Mouse (Mus musculus): Measurements from ENCODE around the gene Eef1akmt3. TPM values are rescaled to one million over a fixed set of nuclear protein-coding genes. Genes with fewer than 3 reads are reported as not detected.

Gene Eef1akmt3
- polyA plus RNA-seq, 1 experiment = 0.11 TPM

DNA sequence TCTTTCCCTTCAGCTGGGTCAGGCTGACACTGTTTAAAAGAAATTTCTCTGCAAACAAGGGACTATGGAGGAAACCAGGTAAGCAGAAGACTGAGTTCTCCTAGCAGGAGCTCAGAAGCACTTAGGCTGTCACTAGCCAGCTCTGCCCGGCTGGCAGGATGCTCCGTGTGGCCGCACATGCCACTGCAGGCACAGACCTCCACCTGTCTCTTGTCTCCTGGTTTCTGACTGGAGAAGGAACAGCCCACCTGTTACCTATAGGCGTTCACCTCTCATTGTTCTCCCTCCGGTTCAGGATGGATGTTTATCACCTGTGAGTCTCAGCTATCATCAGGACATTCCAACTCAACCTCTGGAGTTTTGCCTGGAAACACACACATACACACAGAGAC is 42.6 kb upstream of the Eef1akmt3 start:
- no peaks in the 10 kb centered on the region for H3K79me2 ChIP-seq (ENCODE audit: control insufficient read depth, insufficient read depth)
- no peak overlapping the region for H3ac ChIP-seq (ENCODE audit: control insufficient read depth, insufficient read length)
- no peaks in the 10 kb centered on the region for H3K27me3 ChIP-seq (ENCODE audit: control insufficient read depth, insufficient read depth, insufficient read length)
- H3K36me3 ChIP-seq (ENCODE audit: control insufficient read depth, insufficient read depth) = no peaks in the 10 kb centered on the region
- H3K4me3 ChIP-seq = no peak overlapping the region
- no peak overlapping the region for H3K4me2 ChIP-seq (ENCODE audit: low read depth)
- TF ChIP-seq POLR2AphosphoS2 (IDR thresholded peaks at IDR 0.05; ENCODE audit: insufficient read length, low read depth) (no peak), SRF (IDR thresholded peaks at IDR 0.05; ENCODE audit: control insufficient read depth, insufficient read length, low read depth) (no peak)

- Histone ChIP-seq H3K4me2 (ENCODE audit: low read depth) (no peak overlapping the region), H3ac (ENCODE audit: control insufficient read depth, insufficient read length) (no peak overlapping the region), H3K4me3 (no peak overlapping the region), H3K27me3 (ENCODE audit: control insufficient read depth, insufficient read depth, insufficient read length) (no peaks in the 10 kb centered on the region), H3K79me2 (ENCODE audit: control insufficient read depth, insufficient read depth) (no peaks in the 10 kb centered on the region), H3K36me3 (ENCODE audit: control insufficient read depth, insufficient read depth) (no peaks in the 10 kb centered on the region)
- TF ChIP-seq SRF (IDR thresholded peaks at IDR 0.05; ENCODE audit: control insufficient read depth, insufficient read length, low read depth) (peak; percentile 95), POLR2AphosphoS2 (IDR thresholded peaks at IDR 0.05; ENCODE audit: insufficient read length, low read depth) (no peak)
These were observed 42.1 kb upstream of the Eef1akmt3 start for GRCm38 (mm10) chr10:127083292-127083914.

- Histone ChIP-seq H3K4me2 (ENCODE audit: low read depth) (peak overlapping the region; percentile 89), H3K4me3 (peak overlapping the region; percentile 9)
These were observed 40.8 kb upstream of the Eef1akmt3 start for GRCm38 (mm10) chr10:127081996-127082620.

GRCm38 (mm10) chr10:127080901-127081780 is 39.8 kb upstream of the Eef1akmt3 start:
- H3K4me3 ChIP-seq = peak overlapping the region; percentile 9

More at GRCm38 (mm10) chr10:127081996-127082620, 40.8 kb upstream of the Eef1akmt3 start:
- H3K27me3 ChIP-seq (ENCODE audit: control insufficient read depth, insufficient read depth, insufficient read length) = peaks cover 8% of the 10 kb centered on the region
- TF ChIP-seq MYOD1 (IDR thresholded peaks at IDR 0.05; ENCODE audit: control insufficient read depth in 1 of 3, insufficient read length in 2 of 3, low read depth in 2 of 3) = peak; percentile 83 to 99 (median 98)
- TF ChIP-seq POLR2AphosphoS2 (IDR thresholded peaks at IDR 0.05; ENCODE audit: insufficient read length, low read depth) = no peak
- TF ChIP-seq MYOG (IDR thresholded peaks at IDR 0.05; ENCODE audit: control insufficient read depth in 1 of 3, insufficient read depth in 1 of 3, insufficient read length in 2 of 3, low read depth in 2 of 3) = peak in 2 of 3 experiments; percentile 21 to 57
- TF ChIP-seq MAX (IDR thresholded peaks at IDR 0.05; ENCODE audit: low read depth) = no peak
- no peak for TF ChIP-seq REST (IDR thresholded peaks at IDR 0.05; ENCODE audit: insufficient read depth, insufficient read length)
- no peak overlapping the region for H3ac ChIP-seq (ENCODE audit: control insufficient read depth, insufficient read length)
- H3K36me3 ChIP-seq (ENCODE audit: control insufficient read depth, insufficient read depth) = no peaks in the 10 kb centered on the region
- H3K79me2 ChIP-seq (ENCODE audit: control insufficient read depth, insufficient read depth) = no peaks in the 10 kb centered on the region

GRCm38 (mm10) chr10:127079665-127080391 is 38.5 kb upstream of the Eef1akmt3 start:
- H3K79me2 ChIP-seq (ENCODE audit: control insufficient read depth, insufficient read depth) = no peaks in the 10 kb centered on the region
- TF ChIP-seq TCF3 (IDR thresholded peaks at IDR 0.05; ENCODE audit: insufficient read length, low read depth) = no peak
- TF ChIP-seq E2F4 (IDR thresholded peaks at IDR 0.05; ENCODE audit: insufficient read depth) = no peak
- TF ChIP-seq TCF12 (IDR thresholded peaks at IDR 0.05; ENCODE audit: insufficient read depth, poor library complexity, severe bottlenecking) = no peak
- TF ChIP-seq MAX (IDR thresholded peaks at IDR 0.05; ENCODE audit: low read depth) = no peak
- TF ChIP-seq REST (IDR thresholded peaks at IDR 0.05; ENCODE audit: insufficient read depth, insufficient read length) = no peak
- TF ChIP-seq MYOG (IDR thresholded peaks at IDR 0.05; ENCODE audit: control insufficient read depth in 1 of 3, insufficient read depth in 1 of 3, insufficient read length in 2 of 3, low read depth in 2 of 3) = no peak
- TF ChIP-seq CEBPB (IDR thresholded peaks at IDR 0.05; ENCODE audit: insufficient read depth, poor library complexity, severe bottlenecking) = no peak
- TF ChIP-seq POLR2AphosphoS2 (IDR thresholded peaks at IDR 0.05; ENCODE audit: insufficient read length, low read depth) = no peak
- peaks cover 8% of the 10 kb centered on the region for H3K27me3 ChIP-seq (ENCODE audit: control insufficient read depth, insufficient read depth, insufficient read length)
- H3K4me2 ChIP-seq (ENCODE audit: low read depth) = no peak overlapping the region
- peak overlapping the region; percentile 15 for H3ac ChIP-seq (ENCODE audit: control insufficient read depth, insufficient read length)
- H3K36me3 ChIP-seq (ENCODE audit: control insufficient read depth, insufficient read depth) = no peaks in the 10 kb centered on the region
- peak overlapping the region; percentile 16 for H3K4me3 ChIP-seq

More at GRCm38 (mm10) chr10:127080901-127081780, 39.8 kb upstream of the Eef1akmt3 start:
- no peaks in the 10 kb centered on the region for H3K36me3 ChIP-seq (ENCODE audit: control insufficient read depth, insufficient read depth)
- peak overlapping the region; percentile 89 for H3K4me2 ChIP-seq (ENCODE audit: low read depth)
- no peak overlapping the region for H3ac ChIP-seq (ENCODE audit: control insufficient read depth, insufficient read length)
- H3K27me3 ChIP-seq (ENCODE audit: control insufficient read depth, insufficient read depth, insufficient read length) = peaks cover 8% of the 10 kb centered on the region
- no peaks in the 10 kb centered on the region for H3K79me2 ChIP-seq (ENCODE audit: control insufficient read depth, insufficient read depth)
- TF ChIP-seq USF1 (IDR thresholded peaks at IDR 0.05; ENCODE audit: low read depth) = no peak
- TF ChIP-seq MYOG (IDR thresholded peaks at IDR 0.05; ENCODE audit: control insufficient read depth in 1 of 3, insufficient read depth in 1 of 3, insufficient read length in 2 of 3, low read depth in 2 of 3) = peak in 1 of 3 experiments; percentile 8
